Mouse (Mus musculus) testis, adult 2 months (tissue): ENCODE measurements around the gene Alyref2.

ENCODE experiments used
- CTCF ChIP-seq: fragments of 200-500 bp; IDR thresholded peaks from 2 replicates; pipeline ENCODE4 v1.5.1; 2012; ENCODE audit warnings: low read depth, mild to moderate bottlenecking, inconsistent platforms, low read length, moderate library complexity; ENCODE audit not compliant: control insufficient read depth, insufficient read depth, insufficient replicate concordance
- POLR2A ChIP-seq: fragments of 200-500 bp; IDR thresholded peaks from 2 replicates; pipeline ENCODE4 v1.6.1; 2012; ENCODE audit warnings: low read depth, mild to moderate bottlenecking, inconsistent platforms, low read length, moderate library complexity; ENCODE audit not compliant: control insufficient read depth

GRCm38 (mm10) chr1:171459791-171460190 lies 43.5 kb upstream of the Alyref2 start:
- TF ChIP-seq POLR2A (no peak), CTCF (no peak)
